Mouse (Mus musculus) spleen, adult 12 weeks (tissue): ENCODE results near the gene Trip6.

ENCODE experiments used
- DNase-seq: peaks from one replicate; pipeline ENCODE4 v3.0.0; 2022; ENCODE audit warnings: low spot score

Trip6 gene

GRCm38 (mm10) chr5:137268131-137268910 lies 45.9 kb downstream of the Trip6 start:
- no peak for DNase-seq

- DNase-seq = no peak
Observed at GRCm38 (mm10) chr5:137264787-137265186, 49.4 kb downstream of the Trip6 start.

GRCm38 (mm10) chr5:137263897-137264720 lies 50.1 kb downstream of the Trip6 start:
- DNase-seq = no peak
